28 mouse cellular contexts compared by ENCODE assay signal in genomic region chr11:69430631-69431030, GRCm38 (mm10). TPM values are rescaled to one million over a fixed set of nuclear protein-coding genes. Genes with fewer than 3 reads are reported as not detected.
DNase-seq lines count a peak whose midpoint lies in the region; ATAC-seq and TF ChIP-seq lines count a peak whose summit lies in the region.
"Had no signal": no experiment of that assay in that cellular context is flagged by ENCODE, and none has a peak within 500 bp of the region (broad histone marks: within the 10 kb centered on the region; RNA-seq: fewer than 3 reads in every experiment).

No protein-coding gene starts in this region.

- no peak overlapping the region for H3K4me3 ChIP-seq in forebrain, embryonic 10.5 days
- no peak overlapping the region for H3K4me3 ChIP-seq in forebrain, embryonic 15.5 days
- peak overlapping the region; percentile 51; the same call in 1 of the 2 replicates for H3K4me3 ChIP-seq in E14TG2a.4 (replicated peaks; ENCODE audit: low read length)
- peak overlapping the region; percentile 16 for H3K4me3 ChIP-seq in ES-Bruce4 (ENCODE audit: low read depth, low read length)
- no peak overlapping the region for H3K4me3 ChIP-seq in hindbrain, embryonic 10.5 days
- H3K4me3 ChIP-seq: embryonic facial prominence, embryonic 10.5 days; embryonic facial prominence, embryonic 13.5 days; erythroblast, embryonic 14.5 days; forebrain, embryonic 13.5 days; gastrocnemius, adult 2 months; heart, embryonic 10.5 days; heart, embryonic 13.5 days; hindbrain, embryonic 12.5 days; hindbrain, embryonic 15.5 days had no signal

- no peak for TF ChIP-seq POLR2A in ES-Bruce4 (IDR thresholded peaks at IDR 0.05; ENCODE audit: insufficient read depth, low read length)

- TF ChIP-seq EP300 in ES-Bruce4 (IDR thresholded peaks at IDR 0.05; ENCODE audit: insufficient read depth, low read depth, low read length) = no peak

- no peak for DNase-seq in forebrain, embryonic 10.5 days (ENCODE audit: extremely low spot score, low spot score)
- no peak for DNase-seq in hindbrain, embryonic 10.5 days (ENCODE audit: low spot score)
- no peak for DNase-seq in kidney, postnatal 25 days
- DNase-seq: adrenal gland, adult 2 months; adrenal gland, postnatal 36 days; cerebellum, adult 18-20 months; cerebellum, adult 9-10 months; cerebellum, postnatal 25 days; embryo, embryonic 11 days; forebrain, postnatal 0 days; gastrocnemius, adult 2 months; gastrocnemius, postnatal 14 days; heart, adult 18-20 months; heart, postnatal 14 days; heart, postnatal 4 days had no signal

- H3K9me3 ChIP-seq in forebrain, embryonic 10.5 days = no peaks in the 10 kb centered on the region
- no peaks in the 10 kb centered on the region for H3K9me3 ChIP-seq in forebrain, embryonic 15.5 days
- H3K9me3 ChIP-seq in E14TG2a.4 (ENCODE audit: low read length) = no peaks in the 10 kb centered on the region
- no peaks in the 10 kb centered on the region for H3K9me3 ChIP-seq in ES-Bruce4 (replicated peaks; ENCODE audit: control insufficient read depth, insufficient read depth, low read length, poor library complexity, severe bottlenecking)
- H3K9me3 ChIP-seq in hindbrain, embryonic 10.5 days = no peaks in the 10 kb centered on the region
- H3K9me3 ChIP-seq: embryonic facial prominence, embryonic 10.5 days; embryonic facial prominence, embryonic 13.5 days; forebrain, embryonic 13.5 days; heart, embryonic 10.5 days; heart, embryonic 13.5 days; hindbrain, embryonic 12.5 days; hindbrain, embryonic 15.5 days had no signal

- no peak overlapping the region for H3K4me2 ChIP-seq in forebrain, embryonic 15.5 days (replicated peaks)
- H3K4me2 ChIP-seq: embryonic facial prominence, embryonic 13.5 days; forebrain, embryonic 13.5 days; heart, embryonic 13.5 days; hindbrain, embryonic 12.5 days; hindbrain, embryonic 15.5 days had no signal

- peaks cover 16% of the 10 kb centered on the region for H3K4me1 ChIP-seq in forebrain, embryonic 10.5 days
- peaks cover 4% of the 10 kb centered on the region for H3K4me1 ChIP-seq in forebrain, embryonic 15.5 days
- peaks cover 69% of the 10 kb centered on the region for H3K4me1 ChIP-seq in E14TG2a.4 (replicated peaks; ENCODE audit: low read depth, low read length)
- H3K4me1 ChIP-seq in ES-Bruce4 (ENCODE audit: control insufficient read depth, insufficient read depth, low read length) = peaks cover 1% of the 10 kb centered on the region
- H3K4me1 ChIP-seq in hindbrain, embryonic 10.5 days (replicated peaks) = peaks cover 18% of the 10 kb centered on the region; the same call in 1 of the 2 replicates

- H3K36me3 ChIP-seq in forebrain, embryonic 10.5 days (replicated peaks) = no peaks in the 10 kb centered on the region
- no peaks in the 10 kb centered on the region for H3K36me3 ChIP-seq in forebrain, embryonic 15.5 days
- no peaks in the 10 kb centered on the region for H3K36me3 ChIP-seq in E14TG2a.4 (ENCODE audit: insufficient read depth, low read length)
- no peaks in the 10 kb centered on the region for H3K36me3 ChIP-seq in ES-Bruce4 (ENCODE audit: control insufficient read depth, insufficient read depth, low read length, poor library complexity, severe bottlenecking)
- H3K36me3 ChIP-seq in hindbrain, embryonic 10.5 days = no peaks in the 10 kb centered on the region
- H3K36me3 ChIP-seq: embryonic facial prominence, embryonic 10.5 days; embryonic facial prominence, embryonic 13.5 days; heart, embryonic 10.5 days; heart, embryonic 13.5 days; hindbrain, embryonic 12.5 days; hindbrain, embryonic 15.5 days had no signal

- no peak overlapping the region for H3K9ac ChIP-seq in forebrain, embryonic 15.5 days (replicated peaks)
- no peak overlapping the region for H3K9ac ChIP-seq in ES-Bruce4 (ENCODE audit: low read depth, poor library complexity, severe bottlenecking)
- H3K9ac ChIP-seq: embryonic facial prominence, embryonic 13.5 days; forebrain, embryonic 13.5 days; forebrain, postnatal 0 days; heart, embryonic 13.5 days; hindbrain, embryonic 12.5 days; hindbrain, embryonic 15.5 days had no signal

- 94% methylated on average over 15 of the region's 15 CpGs for WGBS in forebrain, embryonic 10.5 days
- WGBS in forebrain, embryonic 15.5 days = 87% methylated on average over 15 of the region's 15 CpGs
- 90% methylated on average over 15 of the region's 15 CpGs for WGBS in hindbrain, embryonic 10.5 days

- H3K27ac ChIP-seq in forebrain, embryonic 10.5 days = 0 out of 2 replicates have a peak overlapping the region, but pooled peaks have one; percentile 2
- H3K27ac ChIP-seq in forebrain, embryonic 15.5 days (replicated peaks) = no peak overlapping the region
- H3K27ac ChIP-seq in ES-Bruce4 (ENCODE audit: insufficient read depth, low read length) = no peak overlapping the region
- H3K27ac ChIP-seq in hindbrain, embryonic 10.5 days = no peak overlapping the region
- H3K27ac ChIP-seq: embryonic facial prominence, embryonic 10.5 days; embryonic facial prominence, embryonic 13.5 days; forebrain, embryonic 13.5 days; gastrocnemius, adult 2 months; heart, embryonic 10.5 days; heart, embryonic 13.5 days; hindbrain, embryonic 12.5 days; hindbrain, embryonic 15.5 days had no signal

- no peak for ATAC-seq in forebrain, embryonic 15.5 days (replicated peaks)
- ATAC-seq: CD4-positive, CD25-positive, alpha-beta regulatory T cell, adult 4 months; forebrain, embryonic 13.5 days; forebrain, postnatal 0 days; intestine, postnatal 0 days had no signal

- H3K27me3 ChIP-seq in forebrain, embryonic 10.5 days (ENCODE audit: poor library complexity, severe bottlenecking) = 0 out of 2 replicates have a peak, but pooled peaks cover 6% of the 10 kb centered on the region
- no peaks in the 10 kb centered on the region for H3K27me3 ChIP-seq in forebrain, embryonic 15.5 days
- H3K27me3 ChIP-seq in E14TG2a.4 (ENCODE audit: insufficient read depth, low read length) (peaks cover 35% of the 10 kb centered on the region), ES-Bruce4 (ENCODE audit: control insufficient read depth, insufficient read depth, low read length, poor library complexity, severe bottlenecking) (no peaks in the 10 kb centered on the region)
- H3K27me3 ChIP-seq in hindbrain, embryonic 10.5 days (ENCODE audit: insufficient read depth, poor library complexity, severe bottlenecking) = peaks cover 8% of the 10 kb centered on the region; the same call in 1 of the 2 replicates
- H3K27me3 ChIP-seq: embryonic facial prominence, embryonic 13.5 days; hindbrain, embryonic 12.5 days had no signal

- TF ChIP-seq CTCF in E14TG2a.4 (conservative IDR thresholded peaks at IDR 0.05; ENCODE audit: low read length) (no peak), ES-Bruce4 (IDR thresholded peaks at IDR 0.05; ENCODE audit: low read depth, low read length) (no peak)

RNA-seq across cellular contexts. Expression of gene Kdm6b, which starts 17.2 kb away (rescaled TPM):
- 31.7 TPM in 2 replicates for polyA plus RNA-seq in forebrain, embryonic 10.5 days (2016; fragmentation: Nextera tagmentation; extraction: Ambion mirVana)
- 56.6 and 58.9 TPM in 2 replicates for polyA plus RNA-seq in forebrain, embryonic 15.5 days (2015; fragmentation: Nextera tagmentation; extraction: Ambion mirVana)
- 23.3 and 28.4 TPM in 2 replicates for polyA plus RNA-seq in ES-Bruce4 (2011; ENCODE audit: insufficient read depth, insufficient read length, low read depth, missing spikeins)
- 37.9 and 43.4 TPM in 2 replicates for polyA plus RNA-seq in hindbrain, embryonic 10.5 days (2016; fragmentation: Nextera tagmentation; extraction: Ambion mirVana)

RNA-seq across cellular contexts. Expression of gene Tmem88, which starts 32.6 kb away (rescaled TPM):
- polyA plus RNA-seq in forebrain, embryonic 10.5 days (2016; fragmentation: Nextera tagmentation; extraction: Ambion mirVana) = 23.3 and 23.4 TPM in 2 replicates
- 5.9 and 6.7 TPM in 2 replicates for polyA plus RNA-seq in forebrain, embryonic 15.5 days (2015; fragmentation: Nextera tagmentation; extraction: Ambion mirVana)
- polyA plus RNA-seq in ES-Bruce4 (2011; ENCODE audit: insufficient read depth, insufficient read length, low read depth, missing spikeins) = 15.7 and 16.6 TPM in 2 replicates
- 22.1 and 22.2 TPM in 2 replicates for polyA plus RNA-seq in hindbrain, embryonic 10.5 days (2016; fragmentation: Nextera tagmentation; extraction: Ambion mirVana)

RNA-seq across cellular contexts. Expression of gene Cyb5d1, which starts 35.2 kb away (rescaled TPM):
- polyA plus RNA-seq in forebrain, embryonic 10.5 days (2016; fragmentation: Nextera tagmentation; extraction: Ambion mirVana) = 47.3 and 54.6 TPM in 2 replicates
- polyA plus RNA-seq in forebrain, embryonic 15.5 days (2015; fragmentation: Nextera tagmentation; extraction: Ambion mirVana) = 44.3 and 45.9 TPM in 2 replicates
- polyA plus RNA-seq in ES-Bruce4 (2011; ENCODE audit: insufficient read depth, insufficient read length, low read depth, missing spikeins) = 21.1 and 21.5 TPM in 2 replicates
- polyA plus RNA-seq in hindbrain, embryonic 10.5 days (2016; fragmentation: Nextera tagmentation; extraction: Ambion mirVana) = 47.2 and 51.7 TPM in 2 replicates

RNA-seq across cellular contexts. Expression of gene Naa38, which starts 35.3 kb away (rescaled TPM):
- polyA plus RNA-seq in forebrain, embryonic 10.5 days (2016; fragmentation: Nextera tagmentation; extraction: Ambion mirVana) = 131 and 136 TPM in 2 replicates
- 89.4 and 91.9 TPM in 2 replicates for polyA plus RNA-seq in forebrain, embryonic 15.5 days (2015; fragmentation: Nextera tagmentation; extraction: Ambion mirVana)
- 77.9 and 94.0 TPM in 2 replicates for polyA plus RNA-seq in ES-Bruce4 (2011; ENCODE audit: insufficient read depth, insufficient read length, low read depth, missing spikeins)
- polyA plus RNA-seq in hindbrain, embryonic 10.5 days (2016; fragmentation: Nextera tagmentation; extraction: Ambion mirVana) = 148 and 159 TPM in 2 replicates

Comparison
In these comparisons a context has a peak if more than half of its experiments do, and no peak if none do; other contexts are left out.
1. H3K4me3 ChIP-seq: peak in E14TG2a.4 (single experiment) and ES-Bruce4 (single experiment); none in forebrain, embryonic 10.5 days (single experiment), forebrain, embryonic 15.5 days (single experiment) and hindbrain, embryonic 10.5 days (single experiment).